Mouse (Mus musculus): Measurements from ENCODE around the gene Ripor2. TPM values are rescaled to one million over a fixed set of nuclear protein-coding genes. Genes with fewer than 3 reads are reported as not detected.
A peak's percentile ranks its signal among the peaks of the same experiment; 100 is the strongest.

Gene Ripor2
- polyA plus RNA-seq (2015; fragmentation: Nextera tagmentation; extraction: Ambion mirVana), result 32.3 and 34.0 TPM in 2 replicates

GRCm38 (mm10) chr13:24581833-24582232, at the start of gene Ripor2:
Gene Ripor2, plus strand, starts transcription at chr13:24582189.
- H3K9ac ChIP-seq, result no peak within 1 kb of the TSS
- ATAC-seq (replicated peaks), result no peak
- 53% methylated on average over 10 of the region's 10 CpGs for WGBS
- H3K4me3 ChIP-seq, result no peak within 1 kb of the TSS
- no peaks in the 10 kb centered on the region for H3K36me3 ChIP-seq (replicated peaks)
- H3K4me2 ChIP-seq, result no peak within 1 kb of the TSS
- H3K4me1 ChIP-seq, result peaks cover 9% of the 10 kb centered on the region
- H3K27ac ChIP-seq, result 0 out of 2 replicates have a peak within 1 kb of the TSS, but pooled peaks have one; percentile 21
- H3K27me3 ChIP-seq (replicated peaks), result no peaks in the 10 kb centered on the region
- no peaks in the 10 kb centered on the region for H3K9me3 ChIP-seq

- Histone ChIP-seq H3K4me2 (no peak overlapping the region), H3K4me1 (no peaks in the 10 kb centered on the region), H3K9me3 (no peaks in the 10 kb centered on the region), H3K27me3 (replicated peaks) (no peaks in the 10 kb centered on the region), H3K9ac (no peak overlapping the region), H3K4me3 (no peak overlapping the region), H3K27ac (no peak overlapping the region), H3K36me3 (replicated peaks) (no peaks in the 10 kb centered on the region)
- ATAC-seq (replicated peaks), result no peak
- WGBS, result 90% methylated on average over 6 of the region's 6 CpGs
These were observed 45.3 kb upstream of the Ripor2 start for GRCm38 (mm10) chr13:24536531-24537167.

- Histone ChIP-seq H3K27ac (no peak overlapping the region), H3K4me1 (no peaks in the 10 kb centered on the region), H3K4me2 (no peak overlapping the region), H3K9ac (no peak overlapping the region), H3K9me3 (no peaks in the 10 kb centered on the region), H3K4me3 (no peak overlapping the region), H3K36me3 (replicated peaks) (no peaks in the 10 kb centered on the region), H3K27me3 (replicated peaks) (no peaks in the 10 kb centered on the region)
- no peak for ATAC-seq (replicated peaks)
- WGBS, result 94% methylated on average over 2 of the region's 2 CpGs
These were observed 44.0 kb upstream of the Ripor2 start for GRCm38 (mm10) chr13:24538012-24538411.

- H3K4me3 ChIP-seq, result no peak overlapping the region
- H3K36me3 ChIP-seq (replicated peaks), result no peaks in the 10 kb centered on the region
- no peak overlapping the region for H3K4me2 ChIP-seq
- H3K9ac ChIP-seq, result no peak overlapping the region
- ATAC-seq (replicated peaks), result no peak
- H3K9me3 ChIP-seq, result no peaks in the 10 kb centered on the region
- 80% methylated on average over 5 of the region's 5 CpGs for WGBS
- no peak overlapping the region for H3K27ac ChIP-seq
- H3K4me1 ChIP-seq, result no peaks in the 10 kb centered on the region
- H3K27me3 ChIP-seq (replicated peaks), result no peaks in the 10 kb centered on the region
These were observed 43.0 kb upstream of the Ripor2 start for GRCm38 (mm10) chr13:24538941-24539340.

- ATAC-seq (replicated peaks), result no peak
- 52% methylated on average over 1 of the region's 1 CpGs for WGBS
These were observed 36.3 kb upstream of the Ripor2 start for GRCm38 (mm10) chr13:24545677-24546076.

GRCm38 (mm10) chr13:24546801-24547459, 35.1 kb upstream of the Ripor2 start:
- H3K9ac ChIP-seq, result no peak overlapping the region
- 83% methylated on average over 12 of the region's 12 CpGs for WGBS
- ATAC-seq (replicated peaks), result no peak
- H3K4me3 ChIP-seq, result no peak overlapping the region
- no peaks in the 10 kb centered on the region for H3K27me3 ChIP-seq (replicated peaks)
- H3K36me3 ChIP-seq (replicated peaks), result no peaks in the 10 kb centered on the region
- H3K27ac ChIP-seq, result no peak overlapping the region
- no peak overlapping the region for H3K4me2 ChIP-seq
- no peaks in the 10 kb centered on the region for H3K9me3 ChIP-seq
- H3K4me1 ChIP-seq, result peaks cover 19% of the 10 kb centered on the region

More at GRCm38 (mm10) chr13:24545677-24546076, 36.3 kb upstream of the Ripor2 start:
- H3K36me3 ChIP-seq (replicated peaks), result no peaks in the 10 kb centered on the region
- no peaks in the 10 kb centered on the region for H3K9me3 ChIP-seq
- no peaks in the 10 kb centered on the region for H3K27me3 ChIP-seq (replicated peaks)
- H3K9ac ChIP-seq, result no peak overlapping the region
- H3K4me1 ChIP-seq, result peaks cover 7% of the 10 kb centered on the region; the same call in 1 of the 2 replicates
- no peak overlapping the region for H3K4me3 ChIP-seq
- H3K4me2 ChIP-seq, result no peak overlapping the region
- no peak overlapping the region for H3K27ac ChIP-seq

GRCm38 (mm10) chr13:24548911-24549310, 33.1 kb upstream of the Ripor2 start:
- H3K36me3 ChIP-seq (replicated peaks), result no peaks in the 10 kb centered on the region
- H3K9ac ChIP-seq, result no peak overlapping the region
- no peaks in the 10 kb centered on the region for H3K27me3 ChIP-seq (replicated peaks)
- H3K4me3 ChIP-seq, result no peak overlapping the region
- ATAC-seq (replicated peaks), result no peak
- peaks cover 23% of the 10 kb centered on the region for H3K4me1 ChIP-seq
- H3K9me3 ChIP-seq, result no peaks in the 10 kb centered on the region
- no peak overlapping the region for H3K4me2 ChIP-seq
- no peak overlapping the region for H3K27ac ChIP-seq

- Histone ChIP-seq H3K9me3 (no peaks in the 10 kb centered on the region), H3K36me3 (replicated peaks) (no peaks in the 10 kb centered on the region), H3K9ac (no peak overlapping the region), H3K27ac (peak overlapping the region; percentile 59), H3K4me1 (peaks cover 23% of the 10 kb centered on the region), H3K4me3 (no peak overlapping the region), H3K27me3 (replicated peaks) (no peaks in the 10 kb centered on the region), H3K4me2 (peak overlapping the region; percentile 13; the same call in 1 of the 2 replicates)
- ATAC-seq (replicated peaks), result peak; percentile 89
- 52% methylated on average over 14 of the region's 14 CpGs for WGBS
These were observed 30.7 kb upstream of the Ripor2 start for GRCm38 (mm10) chr13:24551100-24551931.

GRCm38 (mm10) chr13:24552039-24552438, 29.9 kb upstream of the Ripor2 start:
- peak overlapping the region; percentile 59 for H3K27ac ChIP-seq
- WGBS, result 45% methylated on average over 4 of the region's 4 CpGs
- no peak overlapping the region for H3K9ac ChIP-seq
- H3K4me2 ChIP-seq, result no peak overlapping the region
- no peak overlapping the region for H3K4me3 ChIP-seq
- no peaks in the 10 kb centered on the region for H3K27me3 ChIP-seq (replicated peaks)
- no peaks in the 10 kb centered on the region for H3K9me3 ChIP-seq
- no peaks in the 10 kb centered on the region for H3K36me3 ChIP-seq (replicated peaks)
- H3K4me1 ChIP-seq, result peaks cover 23% of the 10 kb centered on the region
- peak; percentile 67; the same call in 1 of the 2 replicates for ATAC-seq (replicated peaks)

GRCm38 (mm10) chr13:24561391-24561790, 20.6 kb upstream of the Ripor2 start:
- Histone ChIP-seq H3K4me2 (no peak overlapping the region), H3K4me1 (peaks cover 3% of the 10 kb centered on the region), H3K9me3 (no peaks in the 10 kb centered on the region), H3K9ac (no peak overlapping the region), H3K27ac (no peak overlapping the region), H3K36me3 (replicated peaks) (no peaks in the 10 kb centered on the region), H3K27me3 (replicated peaks) (no peaks in the 10 kb centered on the region), H3K4me3 (no peak overlapping the region)
- ATAC-seq (replicated peaks), result no peak
- WGBS, result 87% methylated on average over 5 of the region's 5 CpGs

GRCm38 (mm10) chr13:24564706-24565105, 17.3 kb upstream of the Ripor2 start:
- H3K27ac ChIP-seq, result 0 out of 2 replicates have a peak overlapping the region, but pooled peaks have one; percentile 43
- H3K9ac ChIP-seq, result no peak overlapping the region
- no peaks in the 10 kb centered on the region for H3K9me3 ChIP-seq
- H3K4me2 ChIP-seq, result no peak overlapping the region
- H3K4me3 ChIP-seq, result no peak overlapping the region
- H3K4me1 ChIP-seq, result peaks cover 3% of the 10 kb centered on the region
- H3K36me3 ChIP-seq (replicated peaks), result no peaks in the 10 kb centered on the region
- ATAC-seq (replicated peaks), result 0 out of 2 replicates have a peak, but pooled peaks have one; percentile 29
- WGBS, result 49% methylated on average over 8 of the region's 8 CpGs
- H3K27me3 ChIP-seq (replicated peaks), result no peaks in the 10 kb centered on the region

Measured in midbrain, embryonic 15.5 days (tissue).